Mouse (Mus musculus): ENCODE measurements at regions not wholly inside any gene's neighbourhood (a gene's known extent, or its start where the extent isn't known, plus 50 kb on each side); places are given as distances from the start of the nearest gene placed in this dataset.
A peak's percentile ranks its signal among the peaks of the same experiment; 100 is the strongest.

DNA sequence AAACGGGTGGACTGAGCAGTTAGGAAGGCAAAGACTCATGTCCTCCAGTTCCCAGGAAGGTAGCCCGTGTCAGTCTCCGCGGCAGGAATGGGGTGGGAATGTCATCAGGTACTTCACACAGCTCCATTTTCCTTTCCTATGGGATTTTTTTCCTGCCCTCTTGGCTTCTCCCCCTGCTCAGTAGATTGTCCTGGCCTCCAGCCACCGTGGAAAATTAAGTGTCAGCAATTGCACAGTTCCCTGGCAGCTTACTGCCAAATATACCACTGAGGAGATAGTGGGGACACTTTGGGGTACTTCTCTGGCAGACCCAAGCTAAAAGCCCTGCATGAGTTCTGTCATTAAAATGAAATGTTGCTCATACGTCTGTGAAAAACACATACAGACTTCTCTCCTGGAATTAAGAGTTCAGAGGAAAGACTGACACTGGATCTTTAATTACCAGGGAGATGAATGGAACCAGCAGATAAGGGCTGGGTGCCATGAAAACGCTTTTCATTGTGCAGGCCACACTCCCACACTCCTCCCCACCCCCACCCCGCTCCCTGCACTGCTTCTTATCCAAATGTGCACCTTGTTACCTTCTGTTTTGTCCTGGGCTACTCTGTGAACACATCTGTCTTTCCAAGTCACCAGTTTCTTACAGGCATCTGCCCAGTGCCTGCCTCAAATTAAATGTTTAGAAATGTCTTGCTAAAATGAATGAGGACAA lies 210.1 kb upstream of the Slit2 start:
- TF ChIP-seq CTCF (IDR thresholded peaks at IDR 0.05; ENCODE audit: low read depth, low read length), result no peak
- TF ChIP-seq TAL1 (conservative IDR thresholded peaks at IDR 0.05; ENCODE audit: low read depth, low read length), result peak; percentile 78
- no peak for TF ChIP-seq GATA2 (IDR thresholded peaks at IDR 0.05; ENCODE audit: borderline replicate concordance, low read depth, low read length)
- TF ChIP-seq GATA1 (IDR thresholded peaks at IDR 0.05; ENCODE audit: borderline replicate concordance, low read length), result no peak
